Mouse (Mus musculus) intestine, embryonic 14.5 days (tissue): ENCODE data around the gene Ddx50. TPM values are rescaled to one million over a fixed set of nuclear protein-coding genes. Genes with fewer than 3 reads are reported as not detected.
"Not testable (repeated sequence)": the region's sequence is repeated elsewhere in the genome, so short reads cannot be mapped to it uniquely, and the experiment has no call there.

Source experiments
- ATAC-seq: fragments of 200-750 bp; cut with Nextera tagmentation; replicated peaks from 2 replicates; pipeline ENCODE4 v1.8.0; 2017; ENCODE audit warnings: low read depth, moderate number of reproducible peaks, moderate TSS enrichment, moderate library complexity; ENCODE audit not compliant: low FRiP score, low TSS enrichment
- DNase-seq: peaks from one replicate; pipeline ENCODE4 v3.0.0-alpha.2; 2018; ENCODE audit warnings: low spot score
- H3K27ac ChIP-seq: fragments of 300-500 bp; sonication (generic); 2 replicates; pipeline ENCODE4 v1.5.1; 2014; ENCODE audit warnings: low read depth, mild to moderate bottlenecking, control low read depth
- H3K27me3 ChIP-seq: fragments of 300-500 bp; sonication (generic); replicated peaks from 2 replicates; pipeline ENCODE4 v1.6.1; 2014; ENCODE audit warnings: low read length, control low read depth; ENCODE audit not compliant: control insufficient read depth, insufficient read depth
- H3K36me3 ChIP-seq: fragments of 300-500 bp; sonication (generic); 2 replicates; pipeline ENCODE4 v1.6.1; 2014; ENCODE audit warnings: low read length, control low read depth; ENCODE audit not compliant: control insufficient read depth, insufficient read depth
- H3K4me1 ChIP-seq: fragments of 300-500 bp; sonication (generic); replicated peaks from 2 replicates; pipeline ENCODE4 v1.6.1; 2014; ENCODE audit warnings: low read length, control low read depth, mixed read lengths; ENCODE audit not compliant: control insufficient read depth, insufficient read depth
- H3K4me2 ChIP-seq: fragments of 300-500 bp; sonication (generic); 2 replicates; pipeline ENCODE4 v1.6.1; 2014; ENCODE audit warnings: low read length
- H3K4me3 ChIP-seq: fragments of 300-500 bp; sonication (generic); 2 replicates; pipeline ENCODE4 v1.5.1; 2014; ENCODE audit warnings: low read depth, low read length, control low read depth, mixed read lengths
- H3K9ac ChIP-seq: fragments of 300-500 bp; sonication (generic); 2 replicates; pipeline ENCODE4 v1.6.1; 2014; ENCODE audit warnings: mild to moderate bottlenecking, low read length
- H3K9me3 ChIP-seq: fragments of 300-500 bp; sonication (generic); 2 replicates; pipeline ENCODE4 v1.6.1; 2016; ENCODE audit warnings: low read length, control low read depth; ENCODE audit not compliant: control insufficient read depth
- WGBS: fragments of 180-500 bp; shearing (Covaris S2); extraction: QIAGEN DNeasy Blood & Tissue Kit; methylation state at CpG from one replicate; pipeline ENCODE4 v1.1.7; 2014; 5-methylcytosine and 5-hydroxymethylcytosine counted together
- polyA plus RNA-seq: library from polyadenylated mRNA; unstranded; fragments of >200 nt; fragmentation: Nextera tagmentation; extraction: Ambion mirVana; gene quantifications from 2 replicates; pipeline ENCODE4 v1.2.1, GENCODE M21; 2014

The Ddx50 gene
- polyA plus RNA-seq, 1 experiment from 2014 or later: 123 TPM

- H3K9ac ChIP-seq: no peak overlapping the region
- WGBS: 40% methylated on average over 6 of the region's 6 CpGs
- no peak overlapping the region for H3K27ac ChIP-seq
- H3K4me2 ChIP-seq: no peak overlapping the region
- DNase-seq (peak; percentile 89), ATAC-seq (no peak)
- peaks cover 93% of the 10 kb centered on the region for H3K36me3 ChIP-seq
- no peak overlapping the region for H3K4me3 ChIP-seq
- no peaks in the 10 kb centered on the region for H3K4me1 ChIP-seq
- no peaks in the 10 kb centered on the region for H3K9me3 ChIP-seq
- H3K27me3 ChIP-seq: no peaks in the 10 kb centered on the region
Observed at GRCm38 (mm10) chr10:62590200-62590599, 60.8 kb downstream of the Ddx50 start.

- ATAC-seq (no peak), DNase-seq (no peak)
- no peak overlapping the region for H3K9ac ChIP-seq
- peaks cover 94% of the 10 kb centered on the region for H3K36me3 ChIP-seq
- H3K4me1 ChIP-seq: no peaks in the 10 kb centered on the region
- H3K27ac ChIP-seq: no peak overlapping the region
- H3K9me3 ChIP-seq: no peaks in the 10 kb centered on the region
- no peaks in the 10 kb centered on the region for H3K27me3 ChIP-seq
- H3K4me2 ChIP-seq: no peak overlapping the region
- no peak overlapping the region for H3K4me3 ChIP-seq
- WGBS: 82% methylated on average over 4 of the region's 4 CpGs
Observed at GRCm38 (mm10) chr10:62588616-62589015, 62.4 kb downstream of the Ddx50 start.

GRCm38 (mm10) chr10:62583245-62583644, 67.8 kb downstream of the Ddx50 start:
- no peaks in the 10 kb centered on the region for H3K27me3 ChIP-seq
- 87% methylated on average over 1 of the region's 1 CpGs for WGBS
- no peak overlapping the region for H3K4me3 ChIP-seq
- no peak overlapping the region for H3K27ac ChIP-seq
- peaks cover 82% of the 10 kb centered on the region for H3K36me3 ChIP-seq
- no peaks in the 10 kb centered on the region for H3K9me3 ChIP-seq
- ATAC-seq (no peak), DNase-seq (no peak)
- no peak overlapping the region for H3K9ac ChIP-seq
- no peaks in the 10 kb centered on the region for H3K4me1 ChIP-seq
- H3K4me2 ChIP-seq: no peak overlapping the region

DNA sequence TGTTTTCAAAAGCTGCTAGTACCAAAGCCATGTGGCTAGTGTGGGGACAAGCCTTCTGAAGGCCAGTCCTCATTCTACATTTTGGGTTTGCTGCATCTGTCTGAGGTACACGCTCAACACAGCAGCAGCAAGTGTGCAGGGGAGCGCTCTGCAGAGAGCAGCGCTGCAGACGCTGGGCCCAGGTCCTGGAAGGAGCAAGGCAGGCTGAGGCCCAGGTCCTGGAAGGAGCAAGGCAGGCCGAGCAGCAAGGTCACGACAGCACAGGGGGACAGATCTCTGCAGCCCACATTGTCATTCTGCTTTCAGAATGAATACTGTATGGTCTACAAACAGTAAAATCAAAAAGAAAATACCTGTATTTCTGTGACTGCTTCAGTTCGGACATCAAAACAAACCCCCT, 68.3 kb downstream of the Ddx50 start:
- 84% methylated on average over 7 of the region's 7 CpGs for WGBS
- DNase-seq: no peak
- Histone ChIP-seq H3K4me1 (no peaks in the 10 kb centered on the region; the same call in 1 of the 2 replicates), H3K9ac (no peak overlapping the region), H3K27me3 (no peaks in the 10 kb centered on the region), H3K4me2 (no peak overlapping the region), H3K27ac (no peak overlapping the region), H3K9me3 (no peaks in the 10 kb centered on the region), H3K36me3 (peaks cover 76% of the 10 kb centered on the region), H3K4me3 (no peak overlapping the region)
- no peak for ATAC-seq

GRCm38 (mm10) chr10:62582263-62582662, 68.8 kb downstream of the Ddx50 start:
- H3K27me3 ChIP-seq: no peaks in the 10 kb centered on the region
- ATAC-seq: no peak

DNA sequence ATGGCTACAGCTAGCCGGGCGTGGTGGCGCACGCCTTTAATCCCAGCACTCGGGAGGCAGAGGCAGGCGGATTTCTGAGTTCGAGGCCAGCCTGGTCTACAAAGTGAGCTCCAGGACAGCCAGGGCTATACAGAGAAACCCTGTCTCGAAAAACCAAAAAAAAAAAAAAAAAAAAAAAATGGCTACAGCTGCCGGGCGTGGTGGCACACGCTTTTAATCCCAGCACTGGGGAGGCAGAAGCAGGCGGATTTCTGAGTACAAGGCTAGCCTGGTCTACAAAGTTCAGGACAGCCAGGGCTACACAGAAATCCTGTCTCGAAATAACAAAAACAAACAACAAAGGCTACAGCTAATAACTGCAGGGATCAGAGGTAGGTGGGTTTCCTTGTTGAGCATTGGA, 71.9 kb downstream of the Ddx50 start:
- not testable (repeated sequence) for H3K4me3 ChIP-seq, H3K9ac ChIP-seq, H3K4me1 ChIP-seq, H3K27me3 ChIP-seq, H3K4me2 ChIP-seq, DNase-seq, H3K9me3 ChIP-seq, ATAC-seq
- whole genome bisulfite sequencing: 84% methylated on average over 11 of the region's 13 CpGs
- Histone ChIP-seq H3K36me3 (peaks cover 59% of the 10 kb centered on the region), H3K27ac (0 out of 2 replicates have a peak overlapping the region, but pooled peaks have one; percentile 62)

More at GRCm38 (mm10) chr10:62582263-62582662, 68.8 kb downstream of the Ddx50 start:
- no peak overlapping the region for H3K9ac ChIP-seq
- no peak overlapping the region for H3K4me2 ChIP-seq
- 91% methylated on average over 17 of the region's 17 CpGs for WGBS
- no peak for DNase-seq
- peaks cover 72% of the 10 kb centered on the region for H3K36me3 ChIP-seq
- no peaks in the 10 kb centered on the region for H3K9me3 ChIP-seq
- no peak overlapping the region for H3K4me3 ChIP-seq
- H3K27ac ChIP-seq: no peak overlapping the region
- peaks cover 4% of the 10 kb centered on the region for H3K4me1 ChIP-seq

GRCm38 (mm10) chr10:62578338-62579100, 72.5 kb downstream of the Ddx50 start, which contains the start of gene Kif1bp:
TSS of gene Kif1bp (minus strand) at chr10:62578457.
- Histone ChIP-seq H3K9ac (peak within 1 kb of the TSS; percentile 75), H3K4me2 (peak within 1 kb of the TSS; percentile 88), H3K36me3 (peaks cover 59% of the 10 kb centered on the region), H3K4me3 (peak within 1 kb of the TSS; percentile 92), H3K9me3 (no peaks in the 10 kb centered on the region), H3K4me1 (peaks cover 7% of the 10 kb centered on the region), H3K27ac (peak within 1 kb of the TSS; percentile 65), H3K27me3 (no peaks in the 10 kb centered on the region)
- peak; percentile 93 for DNase-seq
- 5% methylated on average over 33 of the region's 33 CpGs for WGBS
- peak; percentile 100 for ATAC-seq

DNA sequence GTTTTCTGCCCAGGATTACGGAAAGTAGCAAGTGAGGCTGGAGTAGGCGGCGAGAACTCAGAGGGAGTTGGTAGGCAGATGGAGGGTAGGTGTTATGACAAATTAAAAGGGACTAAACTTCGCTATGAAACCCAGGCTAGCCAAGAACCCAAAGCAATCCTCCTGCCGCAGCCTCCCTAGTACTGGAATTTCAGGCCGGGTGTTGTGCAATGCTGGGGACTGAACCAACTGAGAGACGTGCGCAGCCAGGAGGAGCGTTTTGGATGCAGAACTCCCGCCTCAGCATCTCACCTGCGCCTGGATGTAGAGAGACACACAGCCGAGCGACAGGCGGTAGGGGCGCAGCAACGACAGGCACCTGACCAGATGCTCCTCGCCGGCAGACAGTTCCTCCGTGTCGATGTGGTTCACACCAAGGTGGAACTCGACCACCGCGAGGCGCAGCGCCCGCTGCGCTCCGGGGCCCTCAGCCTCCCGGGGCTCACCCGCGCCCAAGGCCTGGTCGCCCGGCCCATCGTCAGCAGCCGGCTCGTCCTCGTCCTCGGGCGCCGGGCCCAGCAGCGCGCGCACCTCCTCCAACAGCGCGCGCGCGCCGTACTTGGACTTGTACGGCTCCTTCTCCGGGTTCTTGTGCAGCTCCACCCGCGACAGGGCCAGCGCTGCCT, 73.2 kb downstream of the Ddx50 start:
- Histone ChIP-seq H3K4me3 (peak overlapping the region; percentile 92), H3K27me3 (no peaks in the 10 kb centered on the region), H3K9me3 (no peaks in the 10 kb centered on the region), H3K9ac (peak overlapping the region; percentile 75), H3K4me1 (peaks cover 7% of the 10 kb centered on the region), H3K4me2 (peak overlapping the region; percentile 88), H3K36me3 (peaks cover 59% of the 10 kb centered on the region), H3K27ac (peak overlapping the region; percentile 65)
- 1% methylated on average over 54 of the region's 54 CpGs for WGBS
- DNase-seq: no peak
- ATAC-seq: peak; percentile 82
